In genomic region chr2:130451727-130452090, GRCm38 (mm10) we compare ENCODE assay signal across 9 mouse cellular contexts. TPM values are rescaled to one million over a fixed set of nuclear protein-coding genes. Genes with fewer than 3 reads are reported as not detected.
A peak's percentile ranks its signal among the peaks of the same experiment; 100 is the strongest.
DNase-seq lines count a peak whose midpoint lies in the region; ATAC-seq lines count a peak whose summit lies in the region.
"Had no signal": no experiment of that assay in that cellular context is flagged by ENCODE, and none has a peak within 500 bp of the region (broad histone marks: within the 10 kb centered on the region; RNA-seq: fewer than 3 reads in every experiment).

No protein-coding gene starts in this region.

- ATAC-seq in kidney, embryonic 15.5 days (replicated peaks; ENCODE audit: low FRiP score), result no peak
- ATAC-seq in hindbrain, embryonic 14.5 days (ENCODE audit: low FRiP score), result no peak
- no peak for ATAC-seq in midbrain, embryonic 15.5 days (replicated peaks)
- no peak for ATAC-seq in granulocyte monocyte progenitor cell, adult 5-6 weeks (replicated peaks; ENCODE audit: poor library complexity, severe bottlenecking)

- peaks cover 35% of the 10 kb centered on the region for H3K4me1 ChIP-seq in kidney, embryonic 15.5 days
- peaks cover 28% of the 10 kb centered on the region for H3K4me1 ChIP-seq in embryonic facial prominence, embryonic 10.5 days
- H3K4me1 ChIP-seq in hindbrain, embryonic 14.5 days (replicated peaks; ENCODE audit: control insufficient read depth, insufficient read depth, low read length), result peaks cover 36% of the 10 kb centered on the region
- H3K4me1 ChIP-seq in midbrain, embryonic 15.5 days, result peaks cover 43% of the 10 kb centered on the region

- H3K9me3 ChIP-seq in kidney, embryonic 15.5 days (replicated peaks), result no peaks in the 10 kb centered on the region
- H3K9me3 ChIP-seq in embryonic facial prominence, embryonic 10.5 days, result no peaks in the 10 kb centered on the region
- H3K9me3 ChIP-seq in hindbrain, embryonic 14.5 days (ENCODE audit: control insufficient read depth, low read length), result no peaks in the 10 kb centered on the region
- no peaks in the 10 kb centered on the region for H3K9me3 ChIP-seq in midbrain, embryonic 15.5 days

- no peak overlapping the region for H3K27ac ChIP-seq in kidney, embryonic 15.5 days
- no peak overlapping the region for H3K27ac ChIP-seq in embryonic facial prominence, embryonic 10.5 days (replicated peaks)
- H3K27ac ChIP-seq in hindbrain, embryonic 14.5 days, result no peak overlapping the region
- H3K27ac ChIP-seq in midbrain, embryonic 15.5 days, result no peak overlapping the region

- H3K27me3 ChIP-seq in kidney, embryonic 15.5 days, result peaks cover 8% of the 10 kb centered on the region; the same call in 1 of the 2 replicates
- H3K27me3 ChIP-seq in embryonic facial prominence, embryonic 10.5 days (replicated peaks; ENCODE audit: low read depth, poor library complexity, severe bottlenecking), result peaks cover 25% of the 10 kb centered on the region
- H3K27me3 ChIP-seq in hindbrain, embryonic 14.5 days (ENCODE audit: control insufficient read depth, insufficient read depth, low read length), result peaks cover 6% of the 10 kb centered on the region; the same call in 1 of the 2 replicates
- 0 out of 2 replicates have a peak, but pooled peaks cover 7% of the 10 kb centered on the region for H3K27me3 ChIP-seq in midbrain, embryonic 15.5 days (replicated peaks)

- H3K36me3 ChIP-seq in kidney, embryonic 15.5 days, result no peaks in the 10 kb centered on the region
- H3K36me3 ChIP-seq in embryonic facial prominence, embryonic 10.5 days (replicated peaks), result no peaks in the 10 kb centered on the region
- H3K36me3 ChIP-seq in hindbrain, embryonic 14.5 days (replicated peaks; ENCODE audit: control insufficient read depth, insufficient read depth), result no peaks in the 10 kb centered on the region
- H3K36me3 ChIP-seq in midbrain, embryonic 15.5 days (replicated peaks), result no peaks in the 10 kb centered on the region

- peak overlapping the region; percentile 90; the same call in 1 of the 2 replicates for H3K9ac ChIP-seq in kidney, embryonic 15.5 days
- H3K9ac ChIP-seq in hindbrain, embryonic 14.5 days, result peak overlapping the region; percentile 96; the same call in 1 of the 2 replicates
- H3K9ac ChIP-seq in midbrain, embryonic 15.5 days, result peak overlapping the region; percentile 67; the same call in 1 of the 2 replicates

- peak overlapping the region; percentile 92 for H3K4me2 ChIP-seq in kidney, embryonic 15.5 days
- H3K4me2 ChIP-seq in hindbrain, embryonic 14.5 days (replicated peaks), result peak overlapping the region; percentile 86
- H3K4me2 ChIP-seq in midbrain, embryonic 15.5 days, result peak overlapping the region; percentile 80

- H3K4me3 ChIP-seq in kidney, embryonic 15.5 days (replicated peaks), result peak overlapping the region; percentile 94
- peak overlapping the region; percentile 95 for H3K4me3 ChIP-seq in embryonic facial prominence, embryonic 10.5 days
- peak overlapping the region; percentile 93; the same call in 1 of the 2 replicates for H3K4me3 ChIP-seq in hindbrain, embryonic 14.5 days (replicated peaks; ENCODE audit: low read length)
- peak overlapping the region; percentile 70 for H3K4me3 ChIP-seq in midbrain, embryonic 15.5 days

- no peak for DNase-seq in kidney, postnatal 25 days
- no peak for DNase-seq in embryonic facial prominence, embryonic 10.5 days (ENCODE audit: low spot score)
- no peak for DNase-seq in hindbrain, embryonic 14.5 days (ENCODE audit: low spot score)
- no peak for DNase-seq in layer of hippocampus, adult 9-10 months (ENCODE audit: low spot score)
- no peak for DNase-seq in gastrocnemius, postnatal 4 days (ENCODE audit: low spot score in 2 of 2)

- 47% methylated on average over 3 of the region's 3 CpGs for WGBS in kidney, embryonic 15.5 days
- 77% methylated on average over 3 of the region's 3 CpGs for WGBS in embryonic facial prominence, embryonic 10.5 days
- WGBS in hindbrain, embryonic 14.5 days, result 69% methylated on average over 3 of the region's 3 CpGs
- 66% methylated on average over 3 of the region's 3 CpGs for WGBS in midbrain, embryonic 15.5 days

RNA-seq across cellular contexts. Expression of gene Ptpra, which starts 1.6 kb away (rescaled TPM):
- polyA plus RNA-seq in kidney, embryonic 15.5 days (2015; fragmentation: Nextera tagmentation; extraction: Ambion mirVana), result 87.9 and 92.2 TPM in 2 replicates
- 81.1 and 82.7 TPM in 2 replicates for polyA plus RNA-seq in embryonic facial prominence, embryonic 10.5 days (2016; fragmentation: Nextera tagmentation; extraction: Ambion mirVana)
- polyA plus RNA-seq in hindbrain, embryonic 14.5 days (2014; fragmentation: Nextera tagmentation; extraction: Ambion mirVana), result 158 and 171 TPM in 2 replicates
- polyA plus RNA-seq in midbrain, embryonic 15.5 days (2015; fragmentation: Nextera tagmentation; extraction: Ambion mirVana), result 136 and 142 TPM in 2 replicates
- 68.9 and 76.2 TPM in 2 replicates for total RNA-seq in granulocyte monocyte progenitor cell, adult 5-6 weeks (2014; fragmentation: Nextera tagmentation)
- 118 and 138 TPM in 2 replicates for total RNA-seq in granulocyte monocyte progenitor cell, adult 5-6 weeks (2017)
- total RNA-seq in gastrocnemius, postnatal 4 days (2021), result 10 to 100 TPM; 73.2 to 74.7 TPM

RNA-seq across cellular contexts. Expression of gene Pced1a, which starts 27.2 kb away (rescaled TPM):
- polyA plus RNA-seq in kidney, embryonic 15.5 days (2015; fragmentation: Nextera tagmentation; extraction: Ambion mirVana), result 17.3 and 19.0 TPM in 2 replicates
- 13.9 and 14.0 TPM in 2 replicates for polyA plus RNA-seq in embryonic facial prominence, embryonic 10.5 days (2016; fragmentation: Nextera tagmentation; extraction: Ambion mirVana)
- 9.0 and 11.3 TPM in 2 replicates for polyA plus RNA-seq in hindbrain, embryonic 14.5 days (2014; fragmentation: Nextera tagmentation; extraction: Ambion mirVana)
- polyA plus RNA-seq in midbrain, embryonic 15.5 days (2015; fragmentation: Nextera tagmentation; extraction: Ambion mirVana), result 13.4 and 16.1 TPM in 2 replicates
- 13.0 and 14.9 TPM in 2 replicates for total RNA-seq in granulocyte monocyte progenitor cell, adult 5-6 weeks (2014; fragmentation: Nextera tagmentation)
- 13.6 and 17.2 TPM in 2 replicates for total RNA-seq in granulocyte monocyte progenitor cell, adult 5-6 weeks (2017)
- 10 to 100 TPM; 10.6 to 11.6 TPM for total RNA-seq in gastrocnemius, postnatal 4 days (2021)

RNA-seq across cellular contexts. Expression of gene Vps16, which starts 27.6 kb away (rescaled TPM):
- polyA plus RNA-seq in kidney, embryonic 15.5 days (2015; fragmentation: Nextera tagmentation; extraction: Ambion mirVana), result 101 and 103 TPM in 2 replicates
- 112 and 122 TPM in 2 replicates for polyA plus RNA-seq in embryonic facial prominence, embryonic 10.5 days (2016; fragmentation: Nextera tagmentation; extraction: Ambion mirVana)
- polyA plus RNA-seq in hindbrain, embryonic 14.5 days (2014; fragmentation: Nextera tagmentation; extraction: Ambion mirVana), result 75.9 and 91.3 TPM in 2 replicates
- polyA plus RNA-seq in midbrain, embryonic 15.5 days (2015; fragmentation: Nextera tagmentation; extraction: Ambion mirVana), result 108 and 111 TPM in 2 replicates
- total RNA-seq in granulocyte monocyte progenitor cell, adult 5-6 weeks (2014; fragmentation: Nextera tagmentation), result 128 and 155 TPM in 2 replicates
- 129 and 167 TPM in 2 replicates for total RNA-seq in granulocyte monocyte progenitor cell, adult 5-6 weeks (2017)
- total RNA-seq in gastrocnemius, postnatal 4 days (2021), result 10 to 100 TPM; 37.3 to 44.6 TPM

RNA-seq across cellular contexts. Expression of gene Tmem239, which starts 45.4 kb away (rescaled TPM):
- not detected in 2 replicates for polyA plus RNA-seq in kidney, embryonic 15.5 days (2015; fragmentation: Nextera tagmentation; extraction: Ambion mirVana)
- not detected in 2 replicates for polyA plus RNA-seq in embryonic facial prominence, embryonic 10.5 days (2016; fragmentation: Nextera tagmentation; extraction: Ambion mirVana)
- polyA plus RNA-seq in hindbrain, embryonic 14.5 days (2014; fragmentation: Nextera tagmentation; extraction: Ambion mirVana), result not detected in 2 replicates
- 0.22 TPM in 1 of 2 replicates, not detected in the other for polyA plus RNA-seq in midbrain, embryonic 15.5 days (2015; fragmentation: Nextera tagmentation; extraction: Ambion mirVana)
- total RNA-seq in granulocyte monocyte progenitor cell, adult 5-6 weeks (2014; fragmentation: Nextera tagmentation), result not detected in 2 replicates
- not detected in 2 replicates for total RNA-seq in granulocyte monocyte progenitor cell, adult 5-6 weeks (2017)
- total RNA-seq in gastrocnemius, postnatal 4 days (2021), result not detected
- total RNA-seq: neutrophil, adult 5-6 weeks had no signal

RNA-seq across cellular contexts. Expression of gene 1700020A23Rik, which starts 46.6 kb away (rescaled TPM):
- polyA plus RNA-seq in kidney, embryonic 15.5 days (2015; fragmentation: Nextera tagmentation; extraction: Ambion mirVana), result not detected in 2 replicates
- not detected in 2 replicates for polyA plus RNA-seq in embryonic facial prominence, embryonic 10.5 days (2016; fragmentation: Nextera tagmentation; extraction: Ambion mirVana)
- polyA plus RNA-seq in hindbrain, embryonic 14.5 days (2014; fragmentation: Nextera tagmentation; extraction: Ambion mirVana), result 0.72 TPM in 1 of 2 replicates, not detected in the other
- 0.69 TPM in 1 of 2 replicates, not detected in the other for polyA plus RNA-seq in midbrain, embryonic 15.5 days (2015; fragmentation: Nextera tagmentation; extraction: Ambion mirVana)
- not detected in 2 replicates for total RNA-seq in granulocyte monocyte progenitor cell, adult 5-6 weeks (2014; fragmentation: Nextera tagmentation)
- not detected in 2 replicates for total RNA-seq in granulocyte monocyte progenitor cell, adult 5-6 weeks (2017)
- total RNA-seq in gastrocnemius, postnatal 4 days (2021), result not detected
- total RNA-seq: neutrophil, adult 5-6 weeks had no signal
